Mouse (Mus musculus) lung, embryonic 15.5 days (tissue): ENCODE results near the gene Ifit3. TPM values are rescaled to one million over a fixed set of nuclear protein-coding genes. Genes with fewer than 3 reads are reported as not detected.

Experiments
- ATAC-seq: fragments of 200-750 bp; cut with Nextera tagmentation; 2 replicates; pipeline ENCODE4 v1.8.0; 2017; ENCODE audit warnings: moderate number of reproducible peaks, borderline replicate concordance; ENCODE audit not compliant: low FRiP score, low TSS enrichment; ENCODE audit errors: extremely low read depth
- H3K27ac ChIP-seq: fragments of 300-500 bp; sonication (generic); 2 replicates; pipeline ENCODE4 v1.5.1; 2015; ENCODE audit warnings: moderate library complexity, mild to moderate bottlenecking, inconsistent platforms
- H3K27me3 ChIP-seq: fragments of 300-500 bp; sonication (generic); 2 replicates; pipeline ENCODE4 v1.6.1; 2015; ENCODE audit warnings: inconsistent platforms
- H3K36me3 ChIP-seq: fragments of 300-500 bp; sonication (generic); 2 replicates; pipeline ENCODE4 v1.6.1; 2015; ENCODE audit warnings: inconsistent platforms
- H3K4me1 ChIP-seq: fragments of 300-500 bp; sonication (generic); 2 replicates; pipeline ENCODE4 v1.6.1; 2015; ENCODE audit warnings: inconsistent platforms
- H3K4me2 ChIP-seq: fragments of 300-500 bp; sonication (generic); 2 replicates; pipeline ENCODE4 v1.6.1; 2015; ENCODE audit warnings: inconsistent platforms, mild to moderate bottlenecking, moderate library complexity
- H3K4me3 ChIP-seq: fragments of 300-500 bp; sonication (generic); 2 replicates; pipeline ENCODE4 v1.5.1; 2015; ENCODE audit warnings: mild to moderate bottlenecking, inconsistent platforms
- H3K9ac ChIP-seq: fragments of 300-500 bp; sonication (generic); 2 replicates; pipeline ENCODE4 v1.6.1; 2015; ENCODE audit warnings: inconsistent platforms
- H3K9me3 ChIP-seq: fragments of 300-500 bp; sonication (generic); 2 replicates; pipeline ENCODE4 v1.6.1; 2016; ENCODE audit warnings: inconsistent platforms
- WGBS: fragments of 180-500 bp; shearing (Covaris S2); methylation state at CpG from one replicate; pipeline ENCODE4 v1.1.7; 2015; 5-methylcytosine and 5-hydroxymethylcytosine counted together
- polyA plus RNA-seq: library from polyadenylated mRNA; unstranded; fragments of >200 nt; fragmentation: Nextera tagmentation; extraction: Ambion mirVana; gene quantifications from 2 replicates; pipeline ENCODE4 v1.2.1, GENCODE M21; 2015

Ifit3 gene
- polyA plus RNA-seq, 1 experiment from 2014 or later, result 0.92 TPM

DNA sequence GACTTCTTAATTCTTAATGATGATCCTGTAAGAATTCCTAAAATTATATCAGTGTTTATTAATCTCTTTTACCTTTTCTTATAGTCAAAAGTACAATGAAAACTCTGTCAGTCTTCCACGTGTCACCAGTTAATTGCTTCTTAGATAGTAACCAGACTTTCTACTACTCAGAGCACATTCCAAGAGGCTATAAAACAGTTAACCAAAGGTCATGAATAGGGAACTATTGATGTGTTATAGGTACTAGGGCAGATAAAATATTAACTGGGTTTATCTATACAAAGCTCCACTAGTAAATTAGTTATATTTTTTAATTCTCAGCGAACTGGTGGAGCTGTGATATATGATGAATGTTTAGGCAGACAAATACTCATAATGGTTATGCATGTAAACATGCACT lies 44.2 kb downstream of the Ifit3 start:
- Histone ChIP-seq H3K4me1 (no peaks in the 10 kb centered on the region), H3K9me3 (no peaks in the 10 kb centered on the region), H3K9ac (no peak overlapping the region), H3K36me3 (no peaks in the 10 kb centered on the region), H3K27me3 (no peaks in the 10 kb centered on the region), H3K27ac (no peak overlapping the region), H3K4me3 (no peak overlapping the region), H3K4me2 (no peak overlapping the region)
- WGBS, result 64% methylated on average over 2 of the region's 2 CpGs
- ATAC-seq, result no peak

DNA sequence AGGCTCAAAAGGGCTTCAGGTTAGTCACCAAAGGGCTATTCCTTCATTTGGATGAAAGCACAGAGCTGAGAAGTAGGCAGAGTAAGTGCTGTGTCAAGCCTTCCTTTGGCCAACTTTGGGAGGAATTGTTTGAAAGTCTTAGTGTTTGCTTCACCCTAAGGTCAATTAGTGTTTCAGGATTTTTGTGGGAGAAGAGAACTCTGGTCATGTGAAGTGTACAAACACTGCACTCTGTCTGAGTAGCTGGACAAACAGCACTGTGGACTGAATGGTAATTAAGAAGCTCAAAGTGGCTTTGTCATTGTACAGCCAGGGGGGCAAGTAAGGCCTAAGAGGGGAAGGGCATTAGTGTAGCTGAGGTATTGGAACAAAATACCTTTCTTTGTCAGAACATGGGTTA lies 48.2 kb downstream of the Ifit3 start:
- peak; percentile 69; the same call in 1 of the 2 replicates for ATAC-seq
- H3K27ac ChIP-seq, result no peak overlapping the region

DNA sequence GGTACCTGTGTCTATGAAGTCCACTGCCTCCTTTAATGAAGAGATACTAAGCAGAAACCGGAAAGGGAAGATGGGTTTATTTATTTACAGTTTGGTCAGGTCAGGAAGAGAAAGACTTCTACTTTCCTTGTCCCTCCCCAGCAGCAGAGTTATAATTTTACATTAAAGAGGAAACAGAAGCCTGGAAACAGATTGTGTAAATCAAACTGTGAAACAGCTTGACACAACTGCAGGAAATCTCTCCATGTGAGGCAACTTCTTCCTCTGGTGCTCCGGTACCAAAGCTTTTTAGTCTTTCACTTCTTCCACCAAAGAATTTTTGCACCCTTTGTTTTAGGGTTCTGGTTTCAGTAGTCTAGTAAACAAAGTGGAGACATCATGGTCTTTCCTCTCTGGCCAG lies 50.2 kb downstream of the Ifit3 start:
- Histone ChIP-seq H3K9me3 (no peaks in the 10 kb centered on the region), H3K27ac (no peak overlapping the region), H3K27me3 (peaks cover 3% of the 10 kb centered on the region; the same call in 1 of the 2 replicates), H3K4me2 (no peak overlapping the region), H3K4me1 (no peaks in the 10 kb centered on the region), H3K4me3 (no peak overlapping the region), H3K36me3 (no peaks in the 10 kb centered on the region), H3K9ac (no peak overlapping the region)
- no peak for ATAC-seq
- 57% methylated on average over 2 of the region's 2 CpGs for WGBS

More for the DNA sequence above, 48.2 kb downstream of the Ifit3 start:
- Histone ChIP-seq H3K4me3 (no peak overlapping the region), H3K9ac (no peak overlapping the region), H3K36me3 (no peaks in the 10 kb centered on the region), H3K9me3 (no peaks in the 10 kb centered on the region), H3K27me3 (no peaks in the 10 kb centered on the region), H3K4me1 (no peaks in the 10 kb centered on the region), H3K4me2 (no peak overlapping the region)

DNA sequence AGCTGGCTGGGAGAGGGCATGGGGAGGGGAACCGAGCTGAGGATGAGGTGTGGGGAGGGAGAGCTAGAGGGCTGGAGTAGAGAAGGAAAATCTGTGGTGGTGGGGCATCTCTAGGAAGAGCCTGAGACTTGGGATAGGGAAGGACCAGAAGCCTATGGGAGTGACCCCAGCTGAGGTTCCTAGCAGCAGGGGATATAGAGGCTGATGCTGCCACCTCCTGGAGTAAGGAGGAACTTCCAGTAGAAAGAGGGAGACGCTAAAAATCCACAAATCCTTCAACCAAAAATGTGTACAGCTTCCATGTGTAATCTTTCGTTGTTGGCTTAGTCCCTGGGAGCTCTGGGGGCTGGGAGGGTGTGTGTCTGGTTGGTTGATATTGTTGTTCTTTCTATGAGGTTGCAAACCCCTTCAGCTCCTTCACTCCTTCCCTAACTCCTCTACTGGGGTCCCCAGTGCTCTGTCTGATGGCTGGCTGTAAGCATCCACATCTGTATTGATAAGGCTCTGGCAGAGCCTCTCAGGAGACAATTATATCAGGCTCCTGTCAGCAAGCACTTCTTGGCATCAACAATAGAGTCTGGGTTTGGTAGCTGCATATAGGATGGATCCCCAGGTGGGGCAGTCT lies 53.7 kb downstream of the Ifit3 start:
- Histone ChIP-seq H3K4me1 (no peaks in the 10 kb centered on the region), H3K4me2 (no peak overlapping the region), H3K27me3 (peaks cover 3% of the 10 kb centered on the region; the same call in 1 of the 2 replicates), H3K27ac (no peak overlapping the region), H3K36me3 (no peaks in the 10 kb centered on the region), H3K9ac (no peak overlapping the region), H3K4me3 (no peak overlapping the region), H3K9me3 (no peaks in the 10 kb centered on the region)
- WGBS, result 10% methylated on average over 3 of the region's 3 CpGs
- ATAC-seq, result no peak

Other genes with a start within 250 kb of the Ifit3 start
- 0.60 and 0.66 TPM in 2 replicates for gene Ch25h, start 108.4 kb upstream of the Ifit3 start, polyA plus RNA-seq
- gene Lipa, start 56.1 kb upstream of the Ifit3 start, polyA plus RNA-seq, result 47.9 and 48.5 TPM in 2 replicates
- gene Ifit2, start 32.8 kb upstream of the Ifit3 start, polyA plus RNA-seq, result 12.7 and 12.9 TPM in 2 replicates
- 0.54 and 0.63 TPM in 2 replicates for gene Ifit1bl1, start 18.4 kb downstream of the Ifit3 start, polyA plus RNA-seq
- 0.18 and 0.32 TPM in 2 replicates for gene Ifit3b, start 24.4 kb downstream of the Ifit3 start, polyA plus RNA-seq
- gene Ifit1bl2, start 57.2 kb downstream of the Ifit3 start, polyA plus RNA-seq, result 0.07 and 0.08 TPM in 2 replicates
- gene Ifit1, start 57.3 kb downstream of the Ifit3 start, polyA plus RNA-seq, result 0.29 and 0.62 TPM in 2 replicates
- gene Slc16a12, start 163.8 kb downstream of the Ifit3 start, polyA plus RNA-seq, result 14.8 TPM in 2 replicates